Mouse (Mus musculus) intestine, embryonic 16.5 days (tissue): Measurements from ENCODE around the gene Myl7. TPM values are rescaled to one million over a fixed set of nuclear protein-coding genes. Genes with fewer than 3 reads are reported as not detected.
"Not testable (repeated sequence)": the region's sequence is repeated elsewhere in the genome, so short reads cannot be mapped to it uniquely, and the experiment has no call there.

Experiments
- ATAC-seq: fragments of 200-750 bp; cut with Nextera tagmentation; 2 replicates; pipeline ENCODE4 v1.8.0; 2017; ENCODE audit warnings: moderate TSS enrichment, moderate library complexity
- H3K27ac ChIP-seq: fragments of 300-500 bp; sonication (generic); 2 replicates; pipeline ENCODE4 v1.5.1; 2014; ENCODE audit warnings: mild to moderate bottlenecking, low read length
- H3K27me3 ChIP-seq: fragments of 300-500 bp; sonication (generic); replicated peaks from 2 replicates; pipeline ENCODE4 v1.6.1; 2014; ENCODE audit warnings: low read length, control low read depth, mixed read lengths; ENCODE audit not compliant: control insufficient read depth, insufficient read depth
- H3K36me3 ChIP-seq: fragments of 300-500 bp; sonication (generic); 2 replicates; pipeline ENCODE4 v1.6.1; 2014; ENCODE audit warnings: low read length, control low read depth; ENCODE audit not compliant: control insufficient read depth, insufficient read depth
- H3K4me1 ChIP-seq: fragments of 300-500 bp; sonication (generic); 2 replicates; pipeline ENCODE4 v1.6.1; 2014; ENCODE audit warnings: low read length, control low read depth, mixed read lengths; ENCODE audit not compliant: control insufficient read depth, insufficient read depth
- H3K4me2 ChIP-seq: fragments of 300-500 bp; sonication (generic); 2 replicates; pipeline ENCODE4 v1.6.1; 2014; ENCODE audit warnings: low read depth, low read length, control low read depth
- H3K4me3 ChIP-seq: fragments of 300-500 bp; sonication (generic); 2 replicates; pipeline ENCODE4 v1.5.1; 2014; ENCODE audit warnings: mild to moderate bottlenecking, low read length
- H3K9ac ChIP-seq: fragments of 300-500 bp; sonication (generic); 2 replicates; pipeline ENCODE4 v1.6.1; 2014; ENCODE audit warnings: low read depth, low read length
- H3K9me3 ChIP-seq: fragments of 300-500 bp; sonication (generic); 2 replicates; pipeline ENCODE4 v1.6.1; 2016; ENCODE audit warnings: low read length, control low read depth; ENCODE audit not compliant: control insufficient read depth
- WGBS: fragments of 180-500 bp; shearing (Covaris S2); extraction: QIAGEN DNeasy Blood & Tissue Kit; methylation state at CpG from one replicate; pipeline ENCODE4 v1.1.7; 2014; 5-methylcytosine and 5-hydroxymethylcytosine counted together
- polyA plus RNA-seq: library from polyadenylated mRNA; unstranded; fragments of >200 nt; fragmentation: Nextera tagmentation; extraction: Ambion mirVana; gene quantifications from 2 replicates; pipeline ENCODE4 v1.2.1, GENCODE M21; 2015

Gene Myl7
- polyA plus RNA-seq, 1 experiment from 2014 or later = 88.3 TPM

DNA sequence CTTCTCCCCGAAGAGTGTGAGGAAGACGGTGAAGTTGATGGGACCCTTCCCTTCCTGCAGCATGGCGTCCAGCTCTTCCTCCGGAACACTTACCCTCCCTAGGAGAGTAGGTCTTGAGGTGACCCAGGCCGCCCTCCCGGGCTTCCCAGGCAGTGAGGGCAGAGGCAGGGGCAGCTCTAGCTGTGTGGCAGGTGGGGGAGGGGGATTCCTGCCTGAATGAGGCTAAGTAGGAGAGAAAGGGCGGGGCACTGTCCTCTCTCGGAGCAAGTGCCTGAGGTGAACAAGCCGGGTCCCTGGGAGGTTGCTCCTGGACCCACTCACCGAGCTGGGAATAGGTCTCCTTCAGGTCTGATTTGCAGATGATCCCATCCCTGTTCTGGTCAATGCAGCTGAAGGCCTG is 743 bp downstream of the Myl7 start:
- WGBS = 27% methylated on average over 10 of the region's 10 CpGs
- H3K27ac ChIP-seq = no peak overlapping the region; the same call in 1 of the 2 replicates

DNA sequence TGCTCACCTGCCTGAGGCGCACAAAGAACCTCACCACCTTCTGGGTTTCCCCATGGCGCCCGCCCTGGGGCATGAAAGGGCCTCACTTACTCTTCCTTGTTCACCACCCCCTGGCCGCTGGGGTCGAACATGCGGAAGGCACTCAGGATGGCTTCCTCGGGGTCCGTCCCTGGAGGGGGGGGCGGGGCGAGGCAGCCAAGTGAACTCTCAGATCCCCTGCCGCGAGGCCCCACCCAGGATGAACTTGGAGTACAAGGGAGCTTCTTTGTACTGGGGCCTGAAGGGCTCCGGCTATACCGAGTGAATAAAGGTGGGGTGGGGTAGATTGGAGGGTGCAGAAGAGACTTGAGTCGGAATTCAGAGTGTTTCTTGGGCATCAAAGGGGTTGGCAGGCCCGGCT is 1.4 kb downstream of the Myl7 start:
- no peaks in the 10 kb centered on the region for H3K36me3 ChIP-seq
- peaks cover 71% of the 10 kb centered on the region for H3K4me1 ChIP-seq
- no peak overlapping the region; the same call in 1 of the 2 replicates for H3K27ac ChIP-seq
- 20% methylated on average over 16 of the region's 16 CpGs for WGBS
- H3K4me2 ChIP-seq = peak overlapping the region; percentile 39
- H3K9ac ChIP-seq = peak overlapping the region; percentile 38
- no peaks in the 10 kb centered on the region for H3K27me3 ChIP-seq
- peak overlapping the region; percentile 24 for H3K4me3 ChIP-seq
- peak; percentile 31; the same call in 1 of the 2 replicates for ATAC-seq
- H3K9me3 ChIP-seq = no peaks in the 10 kb centered on the region

More for the DNA sequence above, 743 bp downstream of the Myl7 start:
- ATAC-seq = no peak
- Histone ChIP-seq H3K9ac (peak overlapping the region; percentile 38), H3K9me3 (no peaks in the 10 kb centered on the region), H3K36me3 (no peaks in the 10 kb centered on the region), H3K4me1 (peaks cover 66% of the 10 kb centered on the region), H3K27me3 (no peaks in the 10 kb centered on the region), H3K4me3 (peak overlapping the region; percentile 24), H3K4me2 (peak overlapping the region; percentile 39)

DNA sequence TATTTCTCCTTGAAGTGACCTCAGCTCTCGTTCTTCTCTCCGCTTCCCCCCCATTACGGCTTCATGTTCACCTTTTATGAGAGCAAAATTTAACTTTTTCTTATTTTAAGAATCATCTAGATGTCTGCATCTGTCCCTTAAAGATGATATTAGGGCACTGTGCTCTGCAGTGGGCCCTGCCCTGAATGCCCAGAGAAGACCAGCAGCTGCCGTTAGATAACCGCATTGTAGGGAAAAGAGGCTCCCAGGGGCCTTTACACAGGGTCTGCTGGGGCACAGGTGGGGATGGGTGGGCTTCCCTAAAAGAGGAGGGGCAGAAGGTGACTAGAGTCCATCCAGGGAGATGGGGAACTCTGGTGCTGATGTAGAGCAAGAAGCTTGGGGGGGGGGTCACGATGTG is 4.8 kb downstream of the Myl7 start:
- Histone ChIP-seq H3K9me3 (no peaks in the 10 kb centered on the region), H3K9ac (no peak overlapping the region), H3K27me3 (no peaks in the 10 kb centered on the region), H3K4me3 (no peak overlapping the region), H3K4me2 (no peak overlapping the region), H3K36me3 (no peaks in the 10 kb centered on the region), H3K27ac (peak overlapping the region; percentile 25; the same call in 1 of the 2 replicates), H3K4me1 (peaks cover 63% of the 10 kb centered on the region)
- ATAC-seq = no peak
- 71% methylated on average over 6 of the region's 6 CpGs for WGBS

DNA sequence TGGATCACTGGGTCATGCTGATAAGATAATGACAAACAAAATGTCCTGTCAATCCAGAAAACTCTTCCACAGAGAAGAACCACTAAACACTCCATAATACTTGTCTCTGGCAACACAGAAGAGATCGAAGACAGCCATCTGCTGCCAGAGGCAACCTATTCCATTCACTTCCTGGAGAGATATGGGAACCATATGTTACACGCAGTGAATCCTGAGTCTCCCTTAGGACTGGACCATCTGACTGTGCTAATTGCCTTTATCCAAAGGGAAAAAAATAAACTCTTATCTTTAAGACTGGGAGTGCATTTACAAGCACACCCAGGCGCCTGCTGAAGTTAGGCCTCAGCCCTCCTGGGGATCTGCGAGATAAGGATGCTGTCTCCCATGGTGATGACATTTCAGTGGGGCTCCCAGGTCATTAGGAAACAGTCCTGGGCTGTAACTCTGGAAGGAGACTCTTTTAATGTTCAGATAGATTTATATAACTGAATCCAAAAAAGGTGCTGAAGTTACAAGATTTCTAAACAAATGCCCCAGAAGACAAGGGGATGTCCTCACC is 5.7 kb downstream of the Myl7 start:
- peaks cover 54% of the 10 kb centered on the region for H3K4me1 ChIP-seq
- 0 out of 2 replicates have a peak overlapping the region, but pooled peaks have one; percentile 12 for H3K9ac ChIP-seq
- H3K4me2 ChIP-seq = no peak overlapping the region
- peak overlapping the region; percentile 67 for H3K27ac ChIP-seq
- H3K27me3 ChIP-seq = no peaks in the 10 kb centered on the region
- H3K36me3 ChIP-seq = no peaks in the 10 kb centered on the region
- WGBS = 28% methylated on average over 4 of the region's 4 CpGs
- ATAC-seq = peak; percentile 72
- H3K4me3 ChIP-seq = no peak overlapping the region
- no peaks in the 10 kb centered on the region for H3K9me3 ChIP-seq

DNA sequence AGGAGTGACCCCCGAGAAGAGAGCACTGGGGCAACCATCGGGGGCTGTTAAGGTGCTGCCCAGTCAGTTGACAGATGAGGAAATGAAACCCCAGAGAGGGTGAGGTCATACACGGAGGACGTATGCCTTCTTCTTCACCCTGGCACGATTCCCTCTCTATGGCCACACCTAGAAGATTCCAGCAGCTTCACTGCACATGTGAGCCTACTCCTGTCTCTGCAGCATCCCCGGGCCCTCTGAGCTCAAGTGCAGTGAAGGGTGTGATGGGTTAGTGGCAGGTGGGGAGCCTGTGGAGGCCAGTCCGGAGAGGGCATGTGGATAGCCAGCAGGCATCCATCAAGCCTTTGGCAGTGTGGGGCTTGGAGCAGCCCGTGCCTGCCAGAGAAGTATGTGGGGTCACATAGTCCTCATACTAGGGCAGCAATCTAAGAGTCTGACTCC is 6.4 kb downstream of the Myl7 start:
- H3K36me3 ChIP-seq = no peaks in the 10 kb centered on the region
- H3K9me3 ChIP-seq = no peaks in the 10 kb centered on the region
- WGBS = 31% methylated on average over 8 of the region's 8 CpGs
- no peak for ATAC-seq
- H3K27ac ChIP-seq = peak overlapping the region; percentile 67
- H3K4me2 ChIP-seq = no peak overlapping the region
- no peaks in the 10 kb centered on the region for H3K27me3 ChIP-seq
- 0 out of 2 replicates have a peak overlapping the region, but pooled peaks have one; percentile 12 for H3K9ac ChIP-seq
- no peak overlapping the region for H3K4me3 ChIP-seq
- peaks cover 46% of the 10 kb centered on the region for H3K4me1 ChIP-seq

DNA sequence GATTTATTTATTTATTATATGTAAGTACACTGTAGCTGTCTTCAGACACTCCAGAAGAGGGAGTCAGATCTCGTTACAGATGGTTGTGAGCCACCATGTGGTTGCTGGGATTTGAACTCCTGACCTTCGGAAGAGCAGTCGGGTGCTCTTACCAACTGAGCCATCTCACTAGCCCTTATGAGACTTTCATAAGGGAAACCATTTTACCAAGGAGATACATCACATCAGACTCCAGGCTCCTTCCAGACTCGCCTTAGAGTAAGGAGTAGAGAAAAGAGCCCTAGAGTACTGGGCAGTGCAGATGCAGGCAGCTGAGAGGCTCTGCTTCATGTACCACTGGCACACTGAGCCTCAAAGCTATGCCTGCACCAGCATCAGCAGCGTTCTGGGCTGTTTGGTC is 10.0 kb downstream of the Myl7 start:
- 67% methylated on average over 5 of the region's 5 CpGs for WGBS
- H3K4me2 ChIP-seq, H3K27me3 ChIP-seq, H3K9me3 ChIP-seq, H3K4me3 ChIP-seq, ATAC-seq, H3K9ac ChIP-seq, H3K36me3 ChIP-seq, H3K27ac ChIP-seq: not testable (repeated sequence)
- H3K4me1 ChIP-seq = peaks cover 20% of the 10 kb centered on the region

DNA sequence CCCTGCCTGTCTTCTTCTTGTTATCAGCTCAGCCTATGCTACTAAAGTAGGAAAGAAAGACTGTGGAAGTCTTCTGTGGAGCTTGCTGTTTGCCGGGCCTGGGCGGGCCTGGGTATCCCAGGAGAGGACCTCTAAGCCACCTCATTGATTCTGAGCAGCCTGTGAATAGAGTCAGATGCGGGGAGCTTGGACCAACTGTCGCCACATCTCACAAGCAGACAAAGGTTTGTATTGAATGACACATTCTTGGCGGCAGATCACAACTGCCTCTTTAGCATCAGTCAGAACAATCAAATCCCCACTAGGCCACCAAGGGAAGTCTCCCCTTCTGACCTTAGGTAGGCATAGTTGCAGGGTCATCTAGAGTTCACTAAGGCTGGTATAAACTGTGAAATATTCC is 11.3 kb downstream of the Myl7 start:
- peaks cover 9% of the 10 kb centered on the region for H3K4me1 ChIP-seq
- H3K9ac ChIP-seq = no peak overlapping the region
- H3K4me2 ChIP-seq = no peak overlapping the region
- no peak overlapping the region for H3K27ac ChIP-seq
- no peaks in the 10 kb centered on the region for H3K36me3 ChIP-seq
- H3K4me3 ChIP-seq = no peak overlapping the region
- no peaks in the 10 kb centered on the region for H3K9me3 ChIP-seq
- no peaks in the 10 kb centered on the region for H3K27me3 ChIP-seq
- no peak for ATAC-seq
- 59% methylated on average over 5 of the region's 5 CpGs for WGBS

DNA sequence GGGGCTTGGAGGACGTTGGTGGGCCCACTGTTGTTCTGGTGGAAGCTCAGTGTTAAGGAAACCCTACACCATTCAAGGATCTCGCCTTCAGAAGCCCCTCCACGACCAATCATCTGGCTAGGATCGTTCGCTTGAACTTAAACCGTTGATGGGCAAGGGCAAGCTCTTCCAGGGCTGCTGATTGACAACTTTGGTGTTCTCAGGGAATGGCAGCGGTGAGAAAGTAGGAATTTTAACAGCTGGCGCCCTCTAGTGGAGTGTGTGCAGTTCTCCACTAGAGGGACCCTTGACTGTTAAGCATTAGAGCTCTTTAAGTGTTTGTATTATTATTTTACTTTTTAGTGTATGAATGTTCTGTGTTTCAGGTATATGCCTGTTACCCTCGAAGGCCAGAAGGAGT is 12.4 kb downstream of the Myl7 start:
- Histone ChIP-seq H3K4me2 (no peak overlapping the region), H3K4me3 (no peak overlapping the region), H3K4me1 (0 out of 2 replicates have a peak, but pooled peaks cover under 1% of the 10 kb centered on the region), H3K27me3 (no peaks in the 10 kb centered on the region), H3K9me3 (no peaks in the 10 kb centered on the region), H3K27ac (peak overlapping the region; percentile 29; the same call in 1 of the 2 replicates), H3K36me3 (no peaks in the 10 kb centered on the region), H3K9ac (no peak overlapping the region)
- no peak for ATAC-seq
- WGBS = 21% methylated on average over 9 of the region's 9 CpGs

DNA sequence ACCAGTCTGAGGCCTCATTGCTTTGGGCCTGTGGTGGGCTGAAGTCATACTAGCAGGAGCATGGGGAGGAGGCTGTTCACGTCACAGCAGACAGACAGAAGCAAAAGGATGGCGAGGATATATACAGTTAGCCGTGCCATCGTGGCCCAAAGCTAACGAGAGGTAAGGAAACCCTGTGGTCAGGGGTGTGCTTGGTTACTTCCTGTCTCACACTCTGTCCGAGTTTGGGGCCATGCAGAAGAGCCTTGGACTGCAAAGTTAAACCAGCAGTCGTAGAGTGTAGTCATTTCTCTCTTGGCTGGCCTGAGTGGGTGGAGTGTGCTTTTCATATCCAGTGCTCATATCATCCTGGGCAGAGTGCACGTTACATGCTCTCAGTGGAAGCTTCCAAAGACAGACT is 16.1 kb downstream of the Myl7 start:
- Histone ChIP-seq H3K9me3 (peaks cover 3% of the 10 kb centered on the region; the same call in 1 of the 2 replicates), H3K4me3 (no peak overlapping the region), H3K27ac (no peak overlapping the region), H3K36me3 (no peaks in the 10 kb centered on the region), H3K9ac (no peak overlapping the region), H3K4me2 (no peak overlapping the region), H3K27me3 (no peaks in the 10 kb centered on the region), H3K4me1 (peaks cover 7% of the 10 kb centered on the region)
- ATAC-seq = no peak
- WGBS = 68% methylated on average over 8 of the region's 8 CpGs

DNA sequence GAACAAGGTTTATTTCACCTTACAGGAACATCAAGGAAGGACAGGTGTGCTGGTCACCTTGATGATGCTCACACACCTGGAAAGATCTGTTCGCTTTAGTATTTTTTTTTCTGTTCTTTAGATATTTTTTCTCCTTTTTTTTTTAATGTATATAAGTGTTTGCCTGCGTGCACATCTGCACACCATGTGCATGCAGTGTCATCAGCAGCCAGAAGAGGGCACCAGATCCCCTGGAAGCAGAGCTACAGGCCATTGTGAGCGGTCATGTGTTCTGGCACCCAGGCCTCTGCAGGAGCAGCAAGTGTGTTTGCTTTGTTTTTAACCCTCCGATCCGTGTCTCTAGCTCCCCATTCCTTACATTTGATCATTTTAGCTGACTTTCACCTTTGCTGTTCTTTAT is 18.7 kb downstream of the Myl7 start:
- H3K9me3 ChIP-seq = peaks cover 3% of the 10 kb centered on the region; the same call in 1 of the 2 replicates
- H3K4me1 ChIP-seq = peaks cover 26% of the 10 kb centered on the region
- no peak for ATAC-seq
- no peak overlapping the region for H3K4me3 ChIP-seq
- peaks cover 8% of the 10 kb centered on the region; the same call in 1 of the 2 replicates for H3K36me3 ChIP-seq
- H3K27ac ChIP-seq = no peak overlapping the region
- 62% methylated on average over 5 of the region's 5 CpGs for WGBS
- no peak overlapping the region for H3K9ac ChIP-seq
- H3K27me3 ChIP-seq = no peaks in the 10 kb centered on the region
- H3K4me2 ChIP-seq = no peak overlapping the region
